In the genomic region with DNA sequence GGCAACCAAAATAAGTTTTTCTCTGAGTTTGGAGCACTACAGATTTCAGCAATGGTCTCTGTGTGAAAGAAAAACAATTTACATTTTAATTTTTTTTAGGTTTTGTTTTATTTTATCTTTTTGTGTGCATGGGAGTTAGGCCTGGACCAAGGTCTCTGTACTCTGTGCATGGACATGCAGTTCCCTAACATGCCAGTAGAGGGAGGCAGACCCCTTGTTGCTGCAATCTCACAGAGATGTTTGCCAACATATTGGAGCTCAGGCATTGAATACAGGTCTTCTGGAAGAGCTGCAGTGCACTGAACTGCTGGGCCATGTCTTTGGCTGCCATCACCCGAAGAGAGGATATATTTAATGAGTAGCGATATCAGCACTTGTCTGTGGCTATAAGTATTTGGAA, we compare ENCODE assay signal across 10 mouse cellular contexts. TPM values are rescaled to one million over a fixed set of nuclear protein-coding genes. Genes with fewer than 3 reads are reported as not detected.
DNase-seq lines count a peak whose midpoint lies in the region; ATAC-seq lines count a peak whose summit lies in the region.
"Not testable (repeated sequence)": the region's sequence is repeated elsewhere in the genome, so short reads cannot be mapped to it uniquely, and the experiment has no call there.
"Had no signal": no experiment of that assay in that cellular context is flagged by ENCODE, and none has a peak within 500 bp of the region (broad histone marks: within the 10 kb centered on the region; RNA-seq: fewer than 3 reads in every experiment).

No protein-coding gene starts in this region.

- not testable (repeated sequence) for H3K4me2 ChIP-seq in hindbrain, embryonic 15.5 days

- peak; percentile 34 for DNase-seq in T-cell, adult 2 months (ENCODE audit: low spot score)
- DNase-seq in cerebellum, postnatal 25 days, result peak; percentile 46 to 82
- DNase-seq in frontal cortex, postnatal 10 days (ENCODE audit: low spot score in 2 of 2), result peak; percentile 12 to 25
- peak; percentile 36 for DNase-seq in layer of hippocampus, adult 9-10 months (ENCODE audit: low spot score)
- peak; percentile 81 for DNase-seq in lung, postnatal 10 days
- DNase-seq in retina, adult 2 months (ENCODE audit: low read depth, low spot score), result peak; percentile 15
- peak; percentile 59 for DNase-seq in urinary bladder, postnatal 14 days (ENCODE audit: low spot score)

- not testable (repeated sequence) for H3K27ac ChIP-seq in hindbrain, embryonic 15.5 days (replicated peaks)

- not testable (repeated sequence) for H3K9me3 ChIP-seq in hindbrain, embryonic 15.5 days

- not testable (repeated sequence) for H3K4me1 ChIP-seq in hindbrain, embryonic 15.5 days (replicated peaks)

- H3K9ac ChIP-seq in hindbrain, embryonic 15.5 days, result not testable (repeated sequence)

- 44% methylated on average over 2 of the region's 2 CpGs for WGBS in hindbrain, embryonic 15.5 days

- H3K27me3 ChIP-seq in hindbrain, embryonic 15.5 days, result not testable (repeated sequence)

- not testable (repeated sequence) for H3K4me3 ChIP-seq in hindbrain, embryonic 15.5 days

- peak; percentile 84 for ATAC-seq in hindbrain, embryonic 15.5 days (ENCODE audit: low FRiP score, low read depth)

- not testable (repeated sequence) for H3K36me3 ChIP-seq in hindbrain, embryonic 15.5 days

RNA-seq across cellular contexts. Expression of gene Nxf7, which starts 29.1 kb away (rescaled TPM):
- polyA plus RNA-seq in hindbrain, embryonic 15.5 days (2015; fragmentation: Nextera tagmentation; extraction: Ambion mirVana), result not detected in 2 replicates
- polyA plus RNA-seq: erythroblast, embryonic 14.5 days; macrophage had no signal

RNA-seq across cellular contexts. Expression of gene Prame, which starts 58.0 kb away (rescaled TPM):
- polyA plus RNA-seq in hindbrain, embryonic 15.5 days (2015; fragmentation: Nextera tagmentation; extraction: Ambion mirVana), result not detected in 2 replicates
- polyA plus RNA-seq: erythroblast, embryonic 14.5 days; macrophage had no signal

Comparison
In these comparisons a context has a peak if more than half of its experiments do, and no peak if none do; other contexts are left out.
1. DNase-seq: peak in every context shown above with its lines; median percentile 81 in lung, postnatal 10 days; 64 in cerebellum, postnatal 25 days; 59 in urinary bladder, postnatal 14 days; 36 in layer of hippocampus, adult 9-10 months; 34 in T-cell, adult 2 months; 18 in frontal cortex, postnatal 10 days; 15 in retina, adult 2 months.